Mouse (Mus musculus): ENCODE measurements at regions not wholly inside any gene's neighbourhood (a gene's known extent, or its start where the extent isn't known, plus 50 kb on each side); places are given as distances from the start of the nearest gene placed in this dataset.

- no peak overlapping the region for H3K27ac ChIP-seq
- H3K27me3 ChIP-seq, result peaks cover 15% of the 10 kb centered on the region; the same call in 1 of the 2 replicates
- H3K9me3 ChIP-seq, result no peaks in the 10 kb centered on the region
- no peak overlapping the region for H3K4me3 ChIP-seq
- H3K9ac ChIP-seq, result no peak overlapping the region
- H3K4me2 ChIP-seq (replicated peaks), result no peak overlapping the region
- 0 out of 2 replicates have a peak, but pooled peaks have one; percentile 32 for ATAC-seq (ENCODE audit: low FRiP score, low read depth)
- WGBS, result 55% methylated on average over 4 of the region's 4 CpGs
- H3K4me1 ChIP-seq, result peaks cover 27% of the 10 kb centered on the region
- H3K36me3 ChIP-seq, result no peaks in the 10 kb centered on the region
Measured at GRCm38 (mm10) chr2:128395308-128396007, 195.6 kb upstream of the Spdye4c start.

DNA sequence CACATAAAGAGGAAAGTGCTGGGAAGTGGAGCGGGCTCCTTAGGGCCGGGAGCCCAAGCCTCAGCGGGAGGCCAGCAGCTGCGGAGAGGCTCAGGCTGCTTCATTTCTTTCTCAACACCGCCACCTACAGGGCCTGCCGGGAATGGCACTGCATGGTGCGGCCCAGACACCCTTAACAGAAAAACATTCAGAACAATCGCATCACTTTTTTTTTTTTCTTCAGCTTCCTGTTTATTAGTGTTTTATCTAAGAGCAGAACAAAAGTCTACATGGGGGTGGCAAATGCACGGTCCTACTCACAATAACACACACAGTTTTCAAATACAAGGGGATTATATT is 195.0 kb upstream of the Spdye4c start:
- Histone ChIP-seq H3K9me3 (no peaks in the 10 kb centered on the region), H3K27ac (no peak overlapping the region), H3K9ac (no peak overlapping the region), H3K4me2 (replicated peaks) (no peak overlapping the region), H3K4me1 (peaks cover 27% of the 10 kb centered on the region), H3K4me3 (no peak overlapping the region), H3K36me3 (no peaks in the 10 kb centered on the region), H3K27me3 (peaks cover 15% of the 10 kb centered on the region; the same call in 1 of the 2 replicates)
- peak; percentile 82; the same call in 1 of the 2 replicates for ATAC-seq (ENCODE audit: low FRiP score, low read depth)
- WGBS, result 1% methylated on average over 9 of the region's 9 CpGs

DNA sequence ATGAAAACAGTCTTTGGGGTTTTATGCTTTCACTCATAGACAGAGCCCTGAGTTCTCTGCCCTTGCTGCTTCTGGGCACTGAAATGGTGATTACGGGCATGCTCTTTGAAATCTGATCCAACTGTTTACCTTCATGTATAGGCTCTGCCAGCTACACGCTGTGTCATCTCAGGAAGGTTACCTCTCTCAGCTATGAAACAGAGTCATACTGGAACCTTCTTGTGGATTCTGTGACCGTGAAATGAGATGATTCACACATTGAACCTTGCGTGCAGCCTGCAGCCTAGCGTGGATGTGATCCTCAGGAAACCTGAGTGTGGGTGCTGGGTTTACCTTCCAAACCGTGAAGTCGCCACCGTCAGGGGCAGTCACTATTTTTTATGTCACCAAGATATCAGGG is 189.7 kb upstream of the Spdye4c start:
- no peak overlapping the region for H3K4me3 ChIP-seq
- no peaks in the 10 kb centered on the region for H3K36me3 ChIP-seq
- no peak overlapping the region for H3K27ac ChIP-seq
- H3K9ac ChIP-seq, result no peak overlapping the region
- H3K4me1 ChIP-seq, result peaks cover 30% of the 10 kb centered on the region
- no peaks in the 10 kb centered on the region for H3K9me3 ChIP-seq
- H3K27me3 ChIP-seq, result no peaks in the 10 kb centered on the region
- no peak overlapping the region for H3K4me2 ChIP-seq (replicated peaks)
- 43% methylated on average over 8 of the region's 8 CpGs for WGBS
- ATAC-seq (ENCODE audit: low FRiP score, low read depth), result no peak

DNA sequence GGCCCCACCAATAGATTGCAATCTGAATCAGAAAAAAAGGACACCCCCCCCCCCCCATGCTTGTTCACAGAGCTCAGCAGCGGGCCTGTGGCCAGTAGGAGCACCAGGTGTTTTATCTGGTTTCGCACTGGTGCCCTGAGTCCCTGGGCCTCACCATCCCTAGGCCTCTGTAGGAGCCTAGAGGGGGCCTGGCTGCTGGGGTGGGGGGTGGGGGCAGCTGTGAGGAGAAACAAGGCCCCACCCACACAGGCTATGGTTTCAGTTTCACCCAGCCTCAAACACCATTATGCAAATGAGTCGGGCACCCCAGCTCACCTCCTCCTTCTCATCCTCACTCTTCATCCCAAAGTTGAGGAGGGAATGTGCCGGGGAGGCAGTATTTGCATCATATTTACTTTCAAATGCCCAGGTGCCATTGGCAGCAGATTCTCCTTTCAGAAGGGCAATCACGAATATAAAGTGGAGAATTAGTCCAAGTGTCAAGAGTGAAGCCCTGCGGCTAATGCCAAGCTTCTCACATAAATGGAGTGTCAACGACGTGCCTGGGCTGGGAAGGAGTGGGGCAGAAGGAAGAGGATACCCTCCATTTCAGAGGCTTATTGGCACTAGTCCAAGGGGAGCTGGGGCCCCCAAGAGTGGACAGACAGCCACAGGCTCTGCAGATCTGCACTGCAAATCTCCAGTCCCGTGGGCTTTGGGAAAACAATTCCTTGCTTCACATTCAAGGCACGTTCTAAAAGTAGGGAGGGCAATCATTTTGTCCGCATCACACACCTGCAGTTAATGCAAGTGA is 187.7 kb upstream of the Spdye4c start:
- Histone ChIP-seq H3K27ac (no peak overlapping the region), H3K36me3 (no peaks in the 10 kb centered on the region), H3K4me1 (peaks cover 30% of the 10 kb centered on the region), H3K4me3 (no peak overlapping the region), H3K27me3 (no peaks in the 10 kb centered on the region), H3K9ac (no peak overlapping the region; the same call in 1 of the 2 replicates), H3K4me2 (replicated peaks) (0 out of 2 replicates have a peak overlapping the region, but pooled peaks have one; percentile 4), H3K9me3 (no peaks in the 10 kb centered on the region)
- ATAC-seq (ENCODE audit: low FRiP score, low read depth), result no peak
- WGBS, result 24% methylated on average over 11 of the region's 11 CpGs

- Histone ChIP-seq H3K36me3 (no peaks in the 10 kb centered on the region), H3K4me3 (no peak overlapping the region), H3K4me2 (replicated peaks) (no peak overlapping the region), H3K9me3 (no peaks in the 10 kb centered on the region), H3K9ac (no peak overlapping the region), H3K4me1 (peaks cover 30% of the 10 kb centered on the region), H3K27ac (no peak overlapping the region), H3K27me3 (no peaks in the 10 kb centered on the region)
- no peak for ATAC-seq (ENCODE audit: low FRiP score, low read depth)
- 83% methylated on average over 3 of the region's 3 CpGs for WGBS
Measured at GRCm38 (mm10) chr2:128404405-128404804, 186.6 kb upstream of the Spdye4c start.

- no peaks in the 10 kb centered on the region for H3K9me3 ChIP-seq
- H3K27me3 ChIP-seq, result no peaks in the 10 kb centered on the region
- H3K27ac ChIP-seq, result no peak overlapping the region
- H3K4me1 ChIP-seq, result peaks cover 24% of the 10 kb centered on the region
- 78% methylated on average over 7 of the region's 7 CpGs for WGBS
- no peak overlapping the region for H3K4me3 ChIP-seq
- H3K36me3 ChIP-seq, result no peaks in the 10 kb centered on the region
- no peak overlapping the region for H3K9ac ChIP-seq
- H3K4me2 ChIP-seq (replicated peaks), result no peak overlapping the region
- ATAC-seq (ENCODE audit: low FRiP score, low read depth), result no peak
Measured at GRCm38 (mm10) chr2:128407076-128407475, 183.9 kb upstream of the Spdye4c start.

DNA sequence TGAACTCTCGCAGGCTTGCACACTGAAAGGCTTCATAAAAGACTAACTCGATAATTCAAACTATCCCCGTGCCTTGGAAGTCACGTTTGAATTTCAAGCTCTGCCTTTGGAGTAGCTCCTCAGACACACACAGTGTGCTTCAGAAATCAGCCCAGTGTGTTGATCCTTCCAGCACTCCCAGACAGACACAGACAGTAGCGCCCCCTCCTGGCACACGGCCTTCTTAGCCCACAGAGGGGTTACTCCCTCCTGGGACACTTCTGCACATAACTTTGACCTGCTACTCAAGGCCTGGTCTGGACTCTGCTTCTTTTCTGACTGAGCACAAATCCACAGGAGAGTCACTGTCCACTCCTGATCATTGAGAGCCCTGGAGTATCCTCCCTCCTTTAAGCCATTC is 182.3 kb upstream of the Spdye4c start:
- 40% methylated on average over 6 of the region's 6 CpGs for WGBS
- no peak overlapping the region for H3K4me3 ChIP-seq
- H3K9me3 ChIP-seq, result no peaks in the 10 kb centered on the region
- no peaks in the 10 kb centered on the region for H3K27me3 ChIP-seq
- H3K36me3 ChIP-seq, result no peaks in the 10 kb centered on the region
- no peak for ATAC-seq (ENCODE audit: low FRiP score, low read depth)
- H3K9ac ChIP-seq, result no peak overlapping the region
- no peak overlapping the region for H3K27ac ChIP-seq
- peaks cover 24% of the 10 kb centered on the region for H3K4me1 ChIP-seq
- H3K4me2 ChIP-seq (replicated peaks), result no peak overlapping the region

- Histone ChIP-seq H3K9me3 (no peaks in the 10 kb centered on the region), H3K36me3 (no peaks in the 10 kb centered on the region), H3K27me3 (no peaks in the 10 kb centered on the region), H3K27ac (no peak overlapping the region), H3K4me1 (peaks cover 33% of the 10 kb centered on the region), H3K9ac (no peak overlapping the region), H3K4me3 (no peak overlapping the region), H3K4me2 (replicated peaks) (no peak overlapping the region)
- 8% methylated on average over 10 of the region's 10 CpGs for WGBS
- ATAC-seq (ENCODE audit: low FRiP score, low read depth), result peak; percentile 48; the same call in 1 of the 2 replicates
Measured at GRCm38 (mm10) chr2:128412352-128412751, 178.7 kb upstream of the Spdye4c start.

- Histone ChIP-seq H3K9me3 (no peaks in the 10 kb centered on the region), H3K27ac (no peak overlapping the region), H3K4me3 (no peak overlapping the region), H3K4me2 (replicated peaks) (no peak overlapping the region), H3K9ac (no peak overlapping the region), H3K4me1 (peaks cover 33% of the 10 kb centered on the region), H3K27me3 (no peaks in the 10 kb centered on the region), H3K36me3 (no peaks in the 10 kb centered on the region)
- WGBS, result 3% methylated on average over 10 of the region's 10 CpGs
- peak; percentile 57; the same call in 1 of the 2 replicates for ATAC-seq (ENCODE audit: low FRiP score, low read depth)
Measured at GRCm38 (mm10) chr2:128412974-128413373, 178.0 kb upstream of the Spdye4c start.

GRCm38 (mm10) chr2:128414588-128415240 is 176.3 kb upstream of the Spdye4c start:
- WGBS, result 66% methylated on average over 17 of the region's 17 CpGs
- Histone ChIP-seq H3K9me3 (no peaks in the 10 kb centered on the region), H3K4me3 (no peak overlapping the region), H3K27ac (peak overlapping the region; percentile 2; the same call in 1 of the 2 replicates), H3K27me3 (no peaks in the 10 kb centered on the region), H3K36me3 (no peaks in the 10 kb centered on the region), H3K4me2 (replicated peaks) (no peak overlapping the region), H3K4me1 (peaks cover 33% of the 10 kb centered on the region), H3K9ac (no peak overlapping the region)
- no peak for ATAC-seq (ENCODE audit: low FRiP score, low read depth)

- no peak for ATAC-seq (ENCODE audit: low FRiP score, low read depth)
- Histone ChIP-seq H3K4me1 (peaks cover 33% of the 10 kb centered on the region), H3K9me3 (no peaks in the 10 kb centered on the region), H3K27me3 (no peaks in the 10 kb centered on the region), H3K27ac (no peak overlapping the region), H3K4me2 (replicated peaks) (no peak overlapping the region), H3K36me3 (no peaks in the 10 kb centered on the region), H3K4me3 (no peak overlapping the region), H3K9ac (no peak overlapping the region)
- WGBS, result 73% methylated on average over 7 of the region's 7 CpGs
Measured at GRCm38 (mm10) chr2:128416416-128416815, 174.6 kb upstream of the Spdye4c start.

- H3K9ac ChIP-seq, result no peak overlapping the region
- H3K4me3 ChIP-seq, result no peak overlapping the region
- no peak for ATAC-seq (ENCODE audit: low FRiP score, low read depth)
- H3K27me3 ChIP-seq, result no peaks in the 10 kb centered on the region
- no peak overlapping the region for H3K4me2 ChIP-seq (replicated peaks)
- 0 out of 2 replicates have a peak, but pooled peaks cover 4% of the 10 kb centered on the region for H3K9me3 ChIP-seq
- WGBS, result 80% methylated on average over 3 of the region's 3 CpGs
- H3K27ac ChIP-seq, result no peak overlapping the region
- H3K36me3 ChIP-seq, result no peaks in the 10 kb centered on the region
- H3K4me1 ChIP-seq, result peaks cover 14% of the 10 kb centered on the region
Measured at GRCm38 (mm10) chr2:128418960-128419359, 172.0 kb upstream of the Spdye4c start.
